Mouse (Mus musculus) ES-E14 (cell line): ENCODE results near the gene Gm11639.

ENCODE experiments used
- HCFC1 ChIP-seq: IDR thresholded peaks from 2 replicates; pipeline ENCODE4 v1.6.1; 2012; ENCODE audit warnings: low read length, inconsistent platforms, borderline replicate concordance; ENCODE audit not compliant: insufficient read depth
- MAFK ChIP-seq: IDR thresholded peaks from 2 replicates; pipeline ENCODE4 v1.6.1; 2014; ENCODE audit warnings: mild to moderate bottlenecking, low read depth, low read length, inconsistent platforms; ENCODE audit not compliant: insufficient read depth
- ZNF384 ChIP-seq: IDR thresholded peaks from 2 replicates; pipeline ENCODE4 v1.6.1; 2012; ENCODE audit warnings: low read depth, low read length, inconsistent platforms

DNA sequence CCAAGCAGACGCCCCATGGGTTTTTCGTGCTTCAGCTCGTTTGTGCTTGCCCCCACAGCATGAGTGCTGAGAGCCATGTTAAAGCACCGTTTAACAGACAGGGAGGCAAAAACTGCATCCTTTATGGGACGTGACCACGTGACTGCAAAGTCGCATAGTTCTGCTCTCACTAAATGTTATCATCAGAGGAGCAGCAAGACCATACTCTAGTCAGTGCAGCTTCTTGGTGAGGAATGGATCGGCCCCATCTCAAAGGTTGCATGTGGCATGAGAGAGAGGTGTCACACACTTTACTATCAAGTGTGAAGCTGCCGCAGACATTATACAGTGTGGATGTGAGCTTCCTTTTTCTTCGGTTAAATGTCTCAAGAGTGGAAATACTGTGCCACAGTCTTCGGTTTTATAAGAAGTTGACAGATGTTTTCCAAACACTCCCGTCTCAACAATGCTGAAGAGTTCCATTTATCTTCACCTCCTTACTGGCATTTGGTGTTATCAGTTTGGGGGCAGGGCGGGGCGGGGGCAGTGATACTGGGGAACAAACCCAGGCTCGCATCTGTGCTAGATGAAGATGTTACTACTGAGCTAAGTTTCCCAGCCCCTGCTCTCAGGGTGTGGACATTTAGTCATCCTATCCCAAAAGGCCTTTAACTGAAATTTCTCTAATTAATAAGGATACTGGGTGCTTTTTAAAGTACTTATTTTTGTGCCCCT is 296.0 kb downstream of the Gm11639 start:
- TF ChIP-seq ZNF384, result no peak
- no peak for TF ChIP-seq HCFC1
- TF ChIP-seq MAFK, result no peak
